Mouse (Mus musculus) MEL (cell line): Measurements from ENCODE around the gene Pla2g4b. TPM values are rescaled to one million over a fixed set of nuclear protein-coding genes. Genes with fewer than 3 reads are reported as not detected.

Experiments
- DNase-seq: peaks from one replicate; pipeline ENCODE4 v3.0.0; 2011; ENCODE audit warnings: low read depth, low spot score
- H3K27ac ChIP-seq: 2 replicates; pipeline ENCODE4 v1.5.1; 2012; ENCODE audit warnings: low read depth, mild to moderate bottlenecking, control low read depth, low read length, moderate library complexity; ENCODE audit not compliant: control insufficient read depth
- H3K27me3 ChIP-seq, 2 experiments: fragments of 150-350 bp in 1 of 2; sonication (generic) in 1 of 2; 2 replicates each; pipeline ENCODE4 v1.6.1; 2012; ENCODE audit warnings: low read length in 2 of 2, mild to moderate bottlenecking in 2 of 2, improper control_type of control experiment in 1 of 2, moderate library complexity in 1 of 2; ENCODE audit not compliant: insufficient read depth in 2 of 2, control insufficient read depth in 1 of 2
- H3K36me3 ChIP-seq, 2 experiments: 2 replicates each; pipeline ENCODE4 v1.6.1; 2012 to 2014; ENCODE audit warnings: low read length in 2 of 2, improper control_type of control experiment in 1 of 2, inconsistent platforms in 1 of 2, mild to moderate bottlenecking in 1 of 2; ENCODE audit not compliant: insufficient read depth in 2 of 2, control insufficient read depth in 1 of 2
- H3K4me1 ChIP-seq, 2 experiments: fragments of 150-350 bp in 1 of 2; sonication (generic) in 1 of 2; 2 replicates each; pipeline ENCODE4 v1.6.1; 2012; ENCODE audit warnings: low read length in 2 of 2, improper control_type of control experiment in 1 of 2, mild to moderate bottlenecking in 1 of 2; ENCODE audit not compliant: insufficient read depth in 2 of 2, control insufficient read depth in 1 of 2
- H3K4me3 ChIP-seq, 2 experiments: fragments of 150-350 bp in 1 of 2; sonication (generic) in 1 of 2; 2 replicates each; pipeline ENCODE4 v1.5.1; 2012; ENCODE audit warnings: low read depth in 2 of 2, low read length in 2 of 2, mild to moderate bottlenecking in 2 of 2, moderate library complexity in 2 of 2, control low read depth in 1 of 2, improper control_type of control experiment in 1 of 2; ENCODE audit not compliant: control insufficient read depth in 1 of 2, insufficient read depth in 1 of 2
- H3K79me2 ChIP-seq: 2 replicates; pipeline ENCODE4 v1.6.1; 2012; ENCODE audit warnings: mild to moderate bottlenecking, low read length, moderate library complexity; ENCODE audit not compliant: control insufficient read depth, poor library complexity, insufficient read depth
- H3K9ac ChIP-seq: 2 replicates; pipeline ENCODE4 v1.6.1; 2012; ENCODE audit warnings: low read depth, mild to moderate bottlenecking, control low read depth, low read length, moderate library complexity; ENCODE audit not compliant: control insufficient read depth, poor library complexity, severe bottlenecking
- H3K9me3 ChIP-seq: fragments of 150-350 bp; sonication (generic); replicated peaks from 2 replicates; pipeline ENCODE4 v1.6.1; 2012; ENCODE audit warnings: mild to moderate bottlenecking, low read length, improper control_type of control experiment, moderate library complexity; ENCODE audit not compliant: insufficient read depth
- CHD1 ChIP-seq: IDR thresholded peaks from 2 replicates; pipeline ENCODE4 v1.6.1; 2012; ENCODE audit warnings: low read depth, mild to moderate bottlenecking, inconsistent platforms, low read length, improper control_type of control experiment
- CHD2 ChIP-seq: IDR thresholded peaks from 2 replicates; pipeline ENCODE4 v1.6.1; 2011; ENCODE audit warnings: low read length, improper control_type of control experiment
- CTCF ChIP-seq, 3 experiments: IDR thresholded peaks in 2 of 3; conservative IDR thresholded peaks in 1 of 3; 2 replicates each; pipeline ENCODE4 v1.5.1; 2011 to 2012; ENCODE audit warnings: low read length in 3 of 3, low read depth in 2 of 3, mild to moderate bottlenecking in 2 of 3, improper control_type of control experiment in 1 of 3, inconsistent platforms in 1 of 3, mixed read lengths in 1 of 3, moderate library complexity in 1 of 3; ENCODE audit not compliant: control insufficient read depth in 1 of 3, insufficient read depth in 1 of 3, poor library complexity in 1 of 3, severe bottlenecking in 1 of 3
- E2F4 ChIP-seq: IDR thresholded peaks from 2 replicates; pipeline ENCODE4 v1.6.1; 2011; ENCODE audit warnings: low read depth, low read length, improper control_type of control experiment, borderline replicate concordance
- ELF1 ChIP-seq: IDR thresholded peaks from 2 replicates; pipeline ENCODE4 v1.6.1; 2014; ENCODE audit warnings: low read depth, mild to moderate bottlenecking, inconsistent platforms, low read length, improper control_type of control experiment, moderate library complexity
- EP300 ChIP-seq, 2 experiments: IDR thresholded peaks; 2 replicates each; pipeline ENCODE4 v1.6.1; 2011; ENCODE audit warnings: improper control_type of control experiment in 2 of 2, low read length in 2 of 2, low read depth in 1 of 2, mild to moderate bottlenecking in 1 of 2
- ETS1 ChIP-seq: IDR thresholded peaks from 2 replicates; pipeline ENCODE4 v1.6.1; 2012; ENCODE audit warnings: low read depth, mild to moderate bottlenecking, inconsistent platforms, low read length, improper control_type of control experiment, moderate library complexity
- JUND ChIP-seq: IDR thresholded peaks from 2 replicates; pipeline ENCODE4 v1.6.1; 2011; ENCODE audit warnings: low read depth, mild to moderate bottlenecking, improper control_type of control experiment, low read length
- KAT2A ChIP-seq: conservative IDR thresholded peaks from 2 replicates; pipeline ENCODE4 v1.6.1; 2012; ENCODE audit warnings: low read depth, low read length, improper control_type of control experiment, inconsistent platforms
- MAFK ChIP-seq: IDR thresholded peaks from 2 replicates; pipeline ENCODE4 v1.6.1; 2011; ENCODE audit warnings: low read depth, mild to moderate bottlenecking, low read length, improper control_type of control experiment, borderline replicate concordance
- MEF2A ChIP-seq: IDR thresholded peaks from 2 replicates; pipeline ENCODE4 v1.6.1; 2014; ENCODE audit warnings: low read depth, mild to moderate bottlenecking, inconsistent platforms, low read length, improper control_type of control experiment; ENCODE audit not compliant: poor library complexity, insufficient replicate concordance, severe bottlenecking; ENCODE audit errors: extremely low read depth
- MYB ChIP-seq: IDR thresholded peaks from 2 replicates; pipeline ENCODE4 v1.6.1; 2011; ENCODE audit warnings: mild to moderate bottlenecking, low read depth, low read length, improper control_type of control experiment
- NELFE ChIP-seq: IDR thresholded peaks from 2 replicates; pipeline ENCODE4 v1.6.1; 2011; ENCODE audit warnings: low read depth, low read length, improper control_type of control experiment
- NRF1 ChIP-seq: IDR thresholded peaks from 2 replicates; pipeline ENCODE4 v1.6.1; 2014; ENCODE audit warnings: low read depth, mild to moderate bottlenecking, inconsistent platforms, low read length, improper control_type of control experiment, moderate library complexity; ENCODE audit not compliant: poor library complexity, insufficient read depth, severe bottlenecking
- POLR2AphosphoS5 ChIP-seq: IDR thresholded peaks from 2 replicates; pipeline ENCODE4 v1.6.1; 2012; ENCODE audit warnings: low read depth, borderline replicate concordance, mild to moderate bottlenecking, inconsistent platforms, low read length, moderate library complexity, mixed read lengths
- RCOR1 ChIP-seq: IDR thresholded peaks from 2 replicates; pipeline ENCODE4 v1.6.1; 2012; ENCODE audit warnings: low read depth, mild to moderate bottlenecking, inconsistent platforms, low read length, improper control_type of control experiment
- TAL1 ChIP-seq: IDR thresholded peaks from 2 replicates; pipeline ENCODE4 v1.6.1; 2012; ENCODE audit warnings: mild to moderate bottlenecking, inconsistent platforms, low read length, moderate library complexity, mixed read lengths
- TBP ChIP-seq: IDR thresholded peaks from 2 replicates; pipeline ENCODE4 v1.8.0; 2011; ENCODE audit warnings: low read depth, low read length, improper control_type of control experiment
- UBTF ChIP-seq: IDR thresholded peaks from 2 replicates; pipeline ENCODE4 v1.6.1; 2012; ENCODE audit warnings: low read depth, mild to moderate bottlenecking, inconsistent platforms, low read length, improper control_type of control experiment, moderate library complexity, borderline replicate concordance; ENCODE audit not compliant: insufficient read depth
- USF1 ChIP-seq: IDR thresholded peaks from 2 replicates; pipeline ENCODE4 v1.6.1; 2014; ENCODE audit warnings: low read depth, mild to moderate bottlenecking, inconsistent platforms, low read length, improper control_type of control experiment, moderate library complexity
- ZC3H11A ChIP-seq: IDR thresholded peaks from 2 replicates; pipeline ENCODE4 v1.6.1; 2012; ENCODE audit warnings: low read depth, mild to moderate bottlenecking, inconsistent platforms, low read length, improper control_type of control experiment
- ZKSCAN1 ChIP-seq: IDR thresholded peaks from 2 replicates; pipeline ENCODE4 v1.6.1; 2012; ENCODE audit warnings: low read depth, mild to moderate bottlenecking, inconsistent platforms, low read length, improper control_type of control experiment, moderate library complexity
- ZMIZ1 ChIP-seq: IDR thresholded peaks from 2 replicates; pipeline ENCODE4 v1.6.1; 2012; ENCODE audit warnings: low read depth, mild to moderate bottlenecking, inconsistent platforms, low read length, improper control_type of control experiment, moderate library complexity
- ZNF384 ChIP-seq: IDR thresholded peaks from 2 replicates; pipeline ENCODE4 v1.6.1; 2012; ENCODE audit warnings: low read depth, mild to moderate bottlenecking, inconsistent platforms, low read length, improper control_type of control experiment
- polyA plus RNA-seq, 2 experiments: library from polyadenylated mRNA; stranded (reverse) in 1 of 2; unstranded in 1 of 2; fragments of >175 nt in 1 of 2; fragments of >200 nt in 1 of 2; gene quantifications; 2 replicates each; pipeline versions ENCODE4 v1.2.1 to v1.2.4; 2012; ENCODE audit warnings: low replicate concordance in 2 of 2, low read depth in 1 of 2; ENCODE audit not compliant: insufficient read length in 2 of 2, insufficient read depth in 1 of 2, missing spikeins in 1 of 2
- total RNA-seq: library from RNA; depleted of rRNA; stranded (reverse); fragments of 300-350 nt; gene quantifications from 2 replicates; pipeline ENCODE4 v1.2.3, GENCODE M21; 2012; rRNA removed

The Pla2g4b gene
- 0.54 and 0.59 TPM in 2 replicates for total RNA-seq
- polyA plus RNA-seq, result under 1 TPM in 1 of 2 experiments, not detected in 1; 0.32 TPM

DNA sequence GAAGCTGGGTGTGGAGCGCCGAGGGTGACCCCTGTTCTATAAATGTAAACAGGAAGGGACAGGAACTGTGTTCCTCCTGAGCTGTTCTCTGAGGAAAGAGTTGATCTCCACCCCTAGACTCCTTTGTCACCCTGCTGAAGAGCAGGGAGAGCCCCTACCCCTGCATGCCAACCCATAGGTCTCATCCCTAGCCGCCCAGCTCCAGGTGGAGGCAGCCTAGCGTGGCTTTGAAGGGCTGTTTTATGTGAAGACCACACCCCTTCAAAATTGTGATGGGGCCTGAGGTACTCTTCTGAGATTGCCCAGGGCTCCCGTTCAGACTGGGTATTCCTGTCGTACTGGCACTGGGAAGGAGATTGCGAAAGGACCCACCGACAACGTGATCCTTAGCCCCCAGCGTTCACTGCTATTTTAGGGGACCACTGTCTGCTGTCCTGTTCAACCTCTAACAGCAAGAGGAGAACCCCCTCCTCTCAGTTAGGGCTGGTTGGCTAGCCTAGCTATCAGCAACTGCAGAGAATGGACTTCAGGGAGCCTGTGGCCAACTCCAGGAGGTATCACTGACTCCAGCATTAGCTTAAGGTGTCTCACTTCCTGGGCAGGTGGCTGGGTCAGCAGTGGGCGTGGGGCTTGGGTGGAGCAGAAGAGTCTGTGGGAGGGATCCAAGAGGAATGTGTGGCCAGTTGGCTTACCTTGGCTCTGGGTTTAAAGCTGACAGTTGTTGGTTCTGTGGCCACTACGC, at the start of gene Pla2g4b:
TSS of gene Pla2g4b (plus strand) at position 692 of the 742 bp plus-strand sequence.
- Histone ChIP-seq H3K79me2 (no peaks in the 10 kb centered on the region), H3K9ac (no peak within 1 kb of the TSS)
- TF ChIP-seq TBP (no peak), ZKSCAN1 (no peak), ZC3H11A (no peak), CTCF (IDR thresholded peaks at IDR 0.05 in 2 of 3, conservative IDR thresholded peaks at IDR 0.05 in 1 of 3; ENCODE audit: control insufficient read depth in 1 of 3, insufficient read depth in 1 of 3, low read depth in 2 of 3, low read length in 3 of 3, poor library complexity in 1 of 3, severe bottlenecking in 1 of 3) (no peak), TAL1 (no peak), RCOR1 (no peak), JUND (no peak), KAT2A (no peak), EP300 (IDR thresholded peaks at IDR 0.05; ENCODE audit: low read depth in 1 of 2, low read length in 2 of 2) (no peak), CHD2 (no peak), UBTF (no peak), MYB (no peak), ZNF384 (no peak), ELF1 (no peak), MAFK (no peak), ETS1 (no peak), POLR2AphosphoS5 (no peak), NRF1 (no peak), CHD1 (no peak)
- TF ChIP-seq, all 39 proteins: peak for 0
- no peak for DNase-seq
- Histone ChIP-seq H3K27me3 (no peaks in the 10 kb centered on the region), H3K4me1 (peaks cover 0 to 5% of the 10 kb centered on the region in 2 experiments; a peak in 1 of 4 replicates), H3K27ac (no peak within 1 kb of the TSS), H3K9me3 (no peaks in the 10 kb centered on the region), H3K4me3 (no peak within 1 kb of the TSS), H3K36me3 (no peaks in the 10 kb centered on the region)

DNA sequence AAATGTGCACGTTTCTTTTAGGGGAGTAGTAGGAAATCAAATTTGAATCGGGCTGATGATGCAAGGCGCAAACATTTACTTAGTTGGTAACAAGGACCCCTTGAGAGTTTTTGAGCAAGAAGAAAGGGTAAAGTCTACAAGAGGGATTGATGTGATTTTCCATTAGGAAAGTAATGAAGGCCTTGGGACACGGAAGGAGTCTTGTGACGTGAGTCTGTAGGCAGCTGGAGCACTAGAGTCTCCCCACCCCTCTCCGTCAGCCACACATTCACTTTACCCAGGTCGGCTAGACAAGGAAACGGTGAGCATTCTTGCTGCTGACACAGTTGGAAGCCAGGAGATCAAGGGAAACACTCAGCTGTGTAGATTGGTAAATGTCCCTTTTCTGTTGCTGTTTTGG, 47.3 kb upstream of the Pla2g4b start:
- no peak for TF ChIP-seq USF1
- TF ChIP-seq E2F4, result no peak
- TF ChIP-seq MEF2A, result no peak
- no peak for TF ChIP-seq NELFE
- TF ChIP-seq ZMIZ1, result no peak
- no peak for TF ChIP-seq KAT2A
- no peak for TF ChIP-seq TBP
- TF ChIP-seq, all 39 proteins: peak for 0
- H3K9me3 ChIP-seq, result no peaks in the 10 kb centered on the region
- no peak overlapping the region for H3K4me3 ChIP-seq
- no peak for DNase-seq
- peaks cover 0 to 5% of the 10 kb centered on the region in 2 experiments; a peak in 3 of 4 replicates for H3K4me1 ChIP-seq
- H3K27ac ChIP-seq, result no peak overlapping the region
- H3K36me3 ChIP-seq, result no peaks in the 10 kb centered on the region; a peak in 1 of 4 replicates
- no peaks in the 10 kb centered on the region for H3K79me2 ChIP-seq
- H3K27me3 ChIP-seq, result no peaks in the 10 kb centered on the region
- no peak overlapping the region for H3K9ac ChIP-seq
